Mouse (Mus musculus): ENCODE results near the gene Nphp1. TPM values are rescaled to one million over a fixed set of nuclear protein-coding genes. Genes with fewer than 3 reads are reported as not detected.
A peak's percentile ranks its signal among the peaks of the same experiment; 100 is the strongest.

The Nphp1 gene
- polyA plus RNA-seq (2016; fragmentation: Nextera tagmentation; extraction: Ambion mirVana), result 36.1 and 37.1 TPM in 2 replicates

DNA sequence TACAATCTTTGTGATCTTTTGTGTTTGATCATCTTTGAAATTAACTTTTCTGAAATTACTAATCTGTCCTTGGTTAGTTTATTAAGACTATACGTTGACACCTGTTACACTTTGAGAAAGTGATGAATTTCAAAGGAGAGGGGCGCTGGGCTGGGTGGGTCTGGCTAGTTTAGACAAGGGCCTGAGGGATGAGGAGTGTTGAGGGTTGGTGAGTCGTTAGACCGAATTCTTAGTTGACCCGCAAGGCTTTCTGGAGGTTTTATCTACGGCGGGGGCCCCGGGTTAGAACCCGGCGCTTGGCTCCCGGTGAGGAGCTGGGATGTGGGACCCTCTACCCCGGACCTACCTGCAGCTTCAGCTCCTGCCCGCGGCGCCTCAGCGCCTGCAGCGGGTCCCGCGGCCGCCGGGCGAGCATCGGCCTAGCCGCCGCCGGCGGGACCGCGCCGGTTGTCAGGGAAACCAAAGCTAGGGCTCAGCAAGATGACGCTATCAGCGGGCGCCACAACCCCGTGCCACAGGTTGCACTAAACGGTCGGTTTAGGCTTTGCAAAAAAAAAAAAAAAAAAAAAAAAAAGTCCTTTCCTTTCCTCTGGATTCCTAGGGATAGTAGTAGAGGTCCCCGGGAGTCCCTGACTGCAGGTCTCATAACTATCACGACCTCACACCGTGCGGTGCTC, at the start of gene Nphp1:
TSS of gene Nphp1 (minus strand) at position 458 of the 677 bp plus-strand sequence.
- H3K9me3 ChIP-seq, result no peaks in the 10 kb centered on the region
- under 1% methylated on average over 40 of the region's 40 CpGs for WGBS
- peak within 1 kb of the TSS; percentile 69 for H3K4me3 ChIP-seq
- H3K27ac ChIP-seq, result peak within 1 kb of the TSS; percentile 73
- H3K36me3 ChIP-seq, result no peaks in the 10 kb centered on the region
- ATAC-seq (ENCODE audit: insufficient number of reproducible peaks, insufficient read depth, low FRiP score, low TSS enrichment), result peak; percentile 86
- no peaks in the 10 kb centered on the region for H3K27me3 ChIP-seq
- peaks cover 16% of the 10 kb centered on the region for H3K4me1 ChIP-seq
- H3K9ac ChIP-seq, result peak within 1 kb of the TSS; percentile 80
- H3K4me2 ChIP-seq (replicated peaks), result peak within 1 kb of the TSS; percentile 58

DNA sequence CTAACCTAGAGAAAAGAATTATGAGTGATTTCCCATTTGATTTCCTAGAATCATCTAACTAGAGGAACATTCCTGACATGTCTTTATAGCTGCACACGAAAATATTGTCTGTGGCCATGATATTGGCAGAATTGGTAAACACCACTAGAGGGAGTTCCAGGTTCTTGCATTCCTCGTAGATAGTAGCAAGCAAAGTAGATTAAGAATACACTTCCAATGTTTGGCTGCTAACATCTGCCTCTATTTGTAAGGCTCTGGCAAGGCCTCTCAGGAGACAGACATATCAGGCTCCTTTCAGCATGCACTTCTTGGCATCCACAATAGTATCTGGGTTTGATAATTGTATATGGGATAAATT, 44.1 kb upstream of the Nphp1 start:
- WGBS, result 12% methylated on average over 2 of the region's 2 CpGs
- ATAC-seq (ENCODE audit: insufficient number of reproducible peaks, insufficient read depth, low FRiP score, low TSS enrichment), result no peak
- Histone ChIP-seq H3K4me2 (replicated peaks) (no peak overlapping the region), H3K27ac (no peak overlapping the region), H3K36me3 (no peaks in the 10 kb centered on the region), H3K4me3 (no peak overlapping the region), H3K4me1 (peaks cover 10% of the 10 kb centered on the region), H3K9me3 (no peaks in the 10 kb centered on the region), H3K27me3 (peaks cover 3% of the 10 kb centered on the region; the same call in 1 of the 2 replicates), H3K9ac (no peak overlapping the region)

DNA sequence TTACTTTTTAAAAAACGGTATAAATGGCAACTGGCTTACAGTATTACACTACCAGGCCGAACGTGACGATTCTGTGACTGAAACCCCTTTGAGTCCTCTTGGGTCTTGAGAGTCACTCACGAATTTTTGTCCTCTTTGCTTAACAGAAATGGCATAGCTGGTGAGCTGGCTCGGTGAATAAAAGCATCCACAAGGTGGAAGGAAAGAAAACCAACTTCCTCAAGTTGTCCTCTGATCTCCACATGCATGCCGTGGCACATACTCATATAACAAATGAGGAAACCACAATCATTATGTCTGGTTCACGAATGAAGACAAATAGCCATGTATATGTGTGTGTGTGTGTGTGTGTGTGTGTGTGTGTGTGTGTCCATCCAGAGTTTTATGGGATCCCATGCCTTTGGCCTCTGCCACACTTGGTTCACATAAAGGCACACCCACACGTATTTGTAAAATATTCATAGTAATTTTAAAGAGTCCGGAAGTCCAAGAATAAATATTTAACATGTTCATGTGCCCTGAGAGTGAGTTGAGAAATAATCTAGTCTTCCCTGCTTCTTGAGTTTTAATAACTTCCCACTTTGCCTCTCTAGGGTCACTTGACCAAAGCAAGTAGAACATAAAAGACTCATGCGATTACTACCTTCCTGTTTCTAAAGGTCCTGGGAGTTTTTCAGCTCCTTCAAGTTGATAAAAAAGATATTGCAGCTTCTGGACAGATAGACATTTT, 43.6 kb upstream of the Nphp1 start:
- no peak overlapping the region for H3K27ac ChIP-seq

DNA sequence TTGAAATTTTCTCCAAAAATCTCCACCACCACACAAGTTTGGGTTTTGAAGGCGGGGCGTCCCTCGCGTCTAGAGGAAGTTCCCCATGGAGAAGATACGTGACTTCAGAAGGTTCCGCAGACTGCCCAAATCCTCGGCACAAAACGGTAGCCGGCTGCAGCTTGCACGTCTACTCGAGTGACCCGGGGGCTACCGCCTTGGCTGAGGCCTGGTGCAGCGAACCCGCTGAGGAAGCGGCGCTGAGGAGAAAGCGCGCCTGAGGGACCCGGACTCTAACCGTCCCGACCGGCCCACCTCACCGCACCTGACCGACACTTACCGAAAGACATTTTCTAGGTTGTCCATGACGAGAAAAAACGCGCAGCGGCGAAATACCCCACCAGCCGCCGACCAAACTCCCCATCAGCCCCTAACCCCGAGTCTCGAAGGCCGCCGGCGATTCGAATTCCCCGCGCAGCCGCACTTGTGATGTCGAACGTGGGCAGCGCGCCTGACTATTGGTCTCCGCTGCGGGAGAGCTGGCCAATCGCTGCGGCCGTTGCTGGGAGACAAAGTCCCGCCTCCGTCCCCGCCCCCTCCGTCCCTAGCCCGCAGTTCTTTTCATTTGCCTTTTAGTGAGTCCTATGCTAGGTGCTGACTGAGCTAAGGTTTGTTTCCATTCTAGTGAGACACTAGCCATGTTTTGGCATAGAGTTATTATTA, 42.9 kb upstream of the Nphp1 start, which contains the start of gene Bub1:
TSS of gene Bub1 (minus strand) at position 465 of the 702 bp plus-strand sequence.
- 0 out of 2 replicates have a peak, but pooled peaks cover 5% of the 10 kb centered on the region for H3K36me3 ChIP-seq
- H3K4me1 ChIP-seq, result peaks cover 10% of the 10 kb centered on the region
- H3K27ac ChIP-seq, result 0 out of 2 replicates have a peak within 1 kb of the TSS, but pooled peaks have one; percentile 50
- under 1% methylated on average over 56 of the region's 56 CpGs for WGBS
- no peaks in the 10 kb centered on the region for H3K27me3 ChIP-seq
- no peaks in the 10 kb centered on the region for H3K9me3 ChIP-seq
- H3K4me3 ChIP-seq, result peak within 1 kb of the TSS; percentile 77
- H3K4me2 ChIP-seq (replicated peaks), result peak within 1 kb of the TSS; percentile 65
- ATAC-seq (ENCODE audit: insufficient number of reproducible peaks, insufficient read depth, low FRiP score, low TSS enrichment), result peak; percentile 90
- peak within 1 kb of the TSS; percentile 62 for H3K9ac ChIP-seq

More for the DNA sequence above, 43.6 kb upstream of the Nphp1 start:
- Histone ChIP-seq H3K9ac (peak overlapping the region; percentile 24; the same call in 1 of the 2 replicates), H3K4me3 (peak overlapping the region; percentile 77), H3K36me3 (0 out of 2 replicates have a peak, but pooled peaks cover under 1% of the 10 kb centered on the region), H3K9me3 (no peaks in the 10 kb centered on the region), H3K4me2 (replicated peaks) (peak overlapping the region; percentile 65), H3K27me3 (peaks cover 3% of the 10 kb centered on the region; the same call in 1 of the 2 replicates), H3K4me1 (peaks cover 10% of the 10 kb centered on the region)
- 42% methylated on average over 11 of the region's 11 CpGs for WGBS
- no peak for ATAC-seq (ENCODE audit: insufficient number of reproducible peaks, insufficient read depth, low FRiP score, low TSS enrichment)

DNA sequence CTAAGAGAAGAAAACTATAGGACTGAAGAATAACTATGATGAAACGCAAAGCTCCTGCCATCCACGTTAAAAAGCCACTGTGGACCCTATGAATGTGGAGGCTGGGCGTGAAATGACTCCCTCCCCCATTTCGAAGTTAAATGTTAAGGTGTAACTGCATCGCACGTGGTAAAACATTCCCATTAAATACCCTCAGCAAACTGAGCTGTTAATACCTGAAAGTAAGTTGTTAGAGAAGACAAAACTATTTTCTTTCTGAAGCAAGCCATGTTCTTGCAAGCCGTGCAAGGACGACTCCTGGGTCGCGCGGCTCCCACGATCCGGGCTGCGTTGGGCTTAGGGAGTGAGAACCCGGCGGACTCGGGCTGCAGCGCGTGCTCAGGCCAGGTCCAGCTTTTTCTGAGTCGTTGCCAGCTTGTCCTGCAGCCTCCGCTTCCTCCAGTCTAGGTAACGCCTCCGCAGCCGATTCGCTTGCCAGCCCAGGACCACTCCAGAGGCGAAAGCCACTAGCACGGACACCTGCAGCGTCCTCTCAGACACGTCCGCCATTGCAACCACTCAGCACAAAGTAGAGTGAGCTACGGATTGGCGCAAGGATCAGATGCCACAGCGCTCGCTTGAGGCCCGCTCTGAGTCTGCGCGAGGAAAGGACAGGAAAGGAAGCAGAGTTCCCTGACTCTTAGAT, 3.4 kb upstream of the Nphp1 start, which contains the start of gene Mtln:
TSS of gene Mtln (minus strand) at position 570 of the 685 bp plus-strand sequence.
- Histone ChIP-seq H3K27me3 (no peaks in the 10 kb centered on the region), H3K4me3 (peak within 1 kb of the TSS; percentile 75), H3K9me3 (no peaks in the 10 kb centered on the region), H3K27ac (peak within 1 kb of the TSS; percentile 81), H3K4me1 (peaks cover 16% of the 10 kb centered on the region), H3K9ac (peak within 1 kb of the TSS; percentile 68), H3K4me2 (replicated peaks) (peak within 1 kb of the TSS; percentile 58), H3K36me3 (no peaks in the 10 kb centered on the region)
- WGBS, result 3% methylated on average over 37 of the region's 37 CpGs
- peak; percentile 92 for ATAC-seq (ENCODE audit: insufficient number of reproducible peaks, insufficient read depth, low FRiP score, low TSS enrichment)

DNA sequence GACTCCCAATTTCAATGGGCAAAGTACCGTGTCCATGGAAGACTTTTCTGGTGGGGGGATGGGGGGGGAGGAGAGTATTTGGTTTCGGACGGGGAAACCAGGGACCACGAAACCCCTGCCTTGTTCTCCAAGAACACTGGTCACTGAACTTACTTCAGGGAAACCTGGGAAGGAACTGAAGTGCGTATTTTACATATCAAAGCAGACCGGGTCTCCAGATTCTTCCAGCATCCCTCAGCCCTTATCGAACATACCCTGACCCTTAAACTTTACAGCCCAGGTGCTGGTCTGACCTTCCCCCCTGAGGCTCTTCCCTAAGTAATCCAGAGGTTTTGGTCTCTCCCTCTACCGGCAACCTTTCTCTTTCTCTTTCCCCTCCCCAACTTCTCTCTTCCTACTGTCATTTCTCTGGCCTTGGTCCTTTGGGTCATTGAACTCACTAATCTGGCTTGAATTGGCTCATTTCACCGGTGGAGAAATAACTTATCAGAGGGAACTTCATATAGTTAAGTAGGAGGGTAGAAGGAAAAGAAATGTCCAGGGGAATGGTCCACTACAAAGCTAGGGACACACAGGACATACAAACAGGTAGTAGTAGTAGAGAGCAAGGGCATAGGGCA, 1.1 kb upstream of the Nphp1 start:
- no peak overlapping the region for H3K27ac ChIP-seq
- H3K27me3 ChIP-seq, result no peaks in the 10 kb centered on the region
- ATAC-seq (ENCODE audit: insufficient number of reproducible peaks, insufficient read depth, low FRiP score, low TSS enrichment), result no peak
- H3K4me1 ChIP-seq, result peaks cover 16% of the 10 kb centered on the region
- no peaks in the 10 kb centered on the region for H3K9me3 ChIP-seq
- WGBS, result 22% methylated on average over 9 of the region's 9 CpGs
- peak overlapping the region; percentile 11; the same call in 1 of the 2 replicates for H3K9ac ChIP-seq
- no peaks in the 10 kb centered on the region for H3K36me3 ChIP-seq
- peak overlapping the region; percentile 58 for H3K4me2 ChIP-seq (replicated peaks)
- peak overlapping the region; percentile 69; the same call in 1 of the 2 replicates for H3K4me3 ChIP-seq

DNA sequence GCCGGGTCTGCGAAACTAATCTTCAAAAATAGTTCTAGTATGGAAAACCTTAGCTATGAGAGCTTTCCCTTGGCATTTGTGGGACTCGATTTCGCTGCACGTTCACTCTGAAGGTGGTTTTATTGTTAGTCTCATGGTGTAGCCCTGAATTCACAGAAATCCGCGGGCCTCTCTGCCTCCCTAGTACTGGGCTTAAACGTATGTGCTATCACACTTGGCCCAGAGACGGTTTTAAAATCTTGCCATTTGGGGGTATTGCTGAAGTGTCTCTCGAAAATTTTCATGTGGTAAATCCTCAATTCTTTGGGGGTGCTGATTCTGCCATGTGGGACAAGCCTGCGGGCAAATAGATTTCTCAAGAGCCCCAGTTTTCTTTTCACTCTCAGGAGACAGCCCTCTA, 441 bp upstream of the Nphp1 start:
- H3K4me1 ChIP-seq, result peaks cover 16% of the 10 kb centered on the region
- WGBS, result 6% methylated on average over 11 of the region's 11 CpGs
- no peak for ATAC-seq (ENCODE audit: insufficient number of reproducible peaks, insufficient read depth, low FRiP score, low TSS enrichment)
- H3K4me3 ChIP-seq, result peak overlapping the region; percentile 69
- peak overlapping the region; percentile 58 for H3K4me2 ChIP-seq (replicated peaks)
- H3K27ac ChIP-seq, result peak overlapping the region; percentile 73
- H3K27me3 ChIP-seq, result no peaks in the 10 kb centered on the region
- H3K36me3 ChIP-seq, result no peaks in the 10 kb centered on the region
- H3K9me3 ChIP-seq, result no peaks in the 10 kb centered on the region
- H3K9ac ChIP-seq, result peak overlapping the region; percentile 80; the same call in 1 of the 2 replicates

DNA sequence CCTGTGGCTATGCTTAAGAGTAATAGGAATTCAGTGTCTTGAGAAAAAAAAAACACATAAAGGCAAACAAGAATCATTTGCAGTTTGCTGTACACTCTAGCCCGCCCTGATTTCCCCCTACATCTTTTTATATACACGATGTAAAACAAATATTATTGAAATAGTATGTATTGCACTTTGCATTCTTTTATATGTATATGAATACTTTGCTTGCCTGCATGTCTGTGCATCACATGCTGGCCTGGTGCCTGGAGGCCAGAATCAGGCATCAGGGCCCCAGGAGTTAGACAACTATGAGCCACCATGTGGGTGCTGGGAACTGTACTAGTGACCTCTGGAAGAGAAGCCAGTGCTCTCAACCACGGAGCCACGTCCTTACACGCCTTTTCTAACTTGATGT, 1.5 kb downstream of the Nphp1 start:
- H3K4me1 ChIP-seq, result peaks cover 16% of the 10 kb centered on the region
- no peaks in the 10 kb centered on the region for H3K36me3 ChIP-seq
- H3K4me2 ChIP-seq (replicated peaks), result no peak overlapping the region
- H3K27me3 ChIP-seq, result no peaks in the 10 kb centered on the region
- no peak for ATAC-seq (ENCODE audit: insufficient number of reproducible peaks, insufficient read depth, low FRiP score, low TSS enrichment)
- no peaks in the 10 kb centered on the region for H3K9me3 ChIP-seq
- no peak overlapping the region for H3K4me3 ChIP-seq
- WGBS, result 90% methylated on average over 5 of the region's 5 CpGs
- H3K9ac ChIP-seq, result no peak overlapping the region
- H3K27ac ChIP-seq, result no peak overlapping the region

DNA sequence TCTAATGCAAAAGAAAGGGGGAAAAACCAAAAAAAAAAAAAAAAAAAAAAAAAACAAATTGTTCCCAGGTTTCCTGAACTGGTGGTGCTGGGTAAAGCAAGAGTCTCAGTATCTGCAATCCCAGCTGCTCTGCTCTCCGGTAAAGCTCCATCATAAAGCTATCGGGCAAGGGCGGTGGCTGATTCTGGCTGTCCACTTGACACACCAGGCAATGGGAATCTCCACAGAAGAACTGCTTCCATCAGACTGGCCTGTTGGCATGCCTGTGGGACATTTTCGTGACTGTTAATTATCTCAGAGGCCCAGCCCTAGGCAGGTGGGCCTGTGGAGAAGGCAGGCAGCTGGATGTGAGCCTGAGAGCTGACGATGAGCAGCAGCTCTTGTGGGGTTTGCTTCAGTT, 10.2 kb downstream of the Nphp1 start:
- Histone ChIP-seq H3K27ac (no peak overlapping the region), H3K36me3 (peaks cover 14% of the 10 kb centered on the region; the same call in 1 of the 2 replicates), H3K4me2 (replicated peaks) (no peak overlapping the region), H3K4me3 (no peak overlapping the region), H3K4me1 (no peaks in the 10 kb centered on the region), H3K9me3 (no peaks in the 10 kb centered on the region), H3K27me3 (no peaks in the 10 kb centered on the region), H3K9ac (no peak overlapping the region)
- WGBS, result 78% methylated on average over 5 of the region's 5 CpGs
- no peak for ATAC-seq (ENCODE audit: insufficient number of reproducible peaks, insufficient read depth, low FRiP score, low TSS enrichment)

DNA sequence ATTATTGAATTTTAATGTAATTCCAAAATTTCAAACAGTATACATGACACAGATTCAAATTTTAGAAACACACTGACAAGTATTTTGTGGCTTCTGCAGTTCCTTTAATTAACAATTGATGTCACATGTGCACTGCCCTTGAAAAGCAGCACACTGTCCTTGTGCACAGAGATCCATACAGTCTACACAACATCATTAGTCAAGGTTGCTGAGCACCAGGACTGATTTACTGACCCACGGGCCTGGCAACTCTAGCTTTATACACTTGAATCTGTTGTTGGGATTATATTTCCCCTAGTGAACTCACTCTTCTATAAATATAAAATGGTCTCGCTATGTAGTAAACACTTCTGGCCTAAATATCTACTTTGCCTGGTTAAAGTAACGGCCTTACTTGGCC, 13.7 kb downstream of the Nphp1 start:
- no peak overlapping the region for H3K27ac ChIP-seq
- H3K4me3 ChIP-seq, result no peak overlapping the region
- 83% methylated on average over 3 of the region's 3 CpGs for WGBS
- ATAC-seq (ENCODE audit: insufficient number of reproducible peaks, insufficient read depth, low FRiP score, low TSS enrichment), result no peak
- no peaks in the 10 kb centered on the region for H3K9me3 ChIP-seq
- H3K27me3 ChIP-seq, result no peaks in the 10 kb centered on the region
- H3K36me3 ChIP-seq, result peaks cover 24% of the 10 kb centered on the region
- no peak overlapping the region for H3K9ac ChIP-seq
- H3K4me2 ChIP-seq (replicated peaks), result no peak overlapping the region
- H3K4me1 ChIP-seq, result no peaks in the 10 kb centered on the region

DNA sequence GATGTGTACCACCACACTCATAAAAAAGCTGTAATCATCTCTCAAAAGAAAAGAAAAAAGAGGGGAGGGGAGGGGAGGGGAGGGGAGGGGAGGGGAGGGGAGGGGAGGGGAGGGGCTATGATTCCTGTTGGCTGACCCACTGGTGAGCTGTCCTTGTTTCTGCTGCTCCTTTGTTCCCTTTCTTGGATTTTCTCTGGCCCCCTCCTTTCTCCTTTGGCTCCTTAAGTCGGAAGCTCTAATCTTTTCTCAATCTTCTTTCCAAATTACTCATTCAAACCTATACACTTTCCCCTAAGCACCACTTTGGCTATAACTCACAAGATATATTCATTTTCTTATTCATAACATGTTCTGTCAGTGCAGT, 14.1 kb downstream of the Nphp1 start:
- Histone ChIP-seq H3K9ac (no peak overlapping the region), H3K27ac (no peak overlapping the region), H3K4me3 (no peak overlapping the region), H3K9me3 (no peaks in the 10 kb centered on the region), H3K4me1 (no peaks in the 10 kb centered on the region), H3K36me3 (peaks cover 25% of the 10 kb centered on the region), H3K4me2 (replicated peaks) (no peak overlapping the region), H3K27me3 (no peaks in the 10 kb centered on the region)
- WGBS, result 14% methylated on average over 1 of the region's 1 CpGs
- ATAC-seq (ENCODE audit: insufficient number of reproducible peaks, insufficient read depth, low FRiP score, low TSS enrichment), result no peak

Data from embryonic facial prominence, embryonic 12.5 days (tissue).